Mouse (Mus musculus): ENCODE results near the gene Ypel3.
A peak's percentile ranks its signal among the peaks of the same experiment; 100 is the strongest.

Gene Ypel3

GRCm38 (mm10) chr7:126817595-126817994 is 40.8 kb downstream of the Ypel3 start:
- DNase-seq: no peak

DNA sequence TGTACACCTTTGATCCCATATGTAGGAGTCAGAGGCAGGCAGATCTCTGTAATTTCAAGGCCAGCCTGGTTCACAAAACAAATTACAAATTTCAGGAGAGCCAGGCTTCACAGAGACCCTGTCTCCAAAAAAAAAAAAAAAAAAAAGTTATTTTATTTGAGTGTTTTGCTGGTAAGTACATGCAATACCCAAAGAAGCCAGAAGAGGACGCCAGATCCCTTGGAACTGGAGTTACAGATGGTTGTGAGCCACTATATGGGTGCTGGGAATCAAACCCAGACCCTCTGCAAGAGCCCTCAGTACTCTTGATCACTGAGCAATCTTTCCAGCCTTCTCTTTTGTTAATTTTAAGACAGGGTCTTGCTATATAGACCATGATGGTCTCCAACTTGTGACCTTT is 42.1 kb downstream of the Ypel3 start:
- no peak for DNase-seq

DNA sequence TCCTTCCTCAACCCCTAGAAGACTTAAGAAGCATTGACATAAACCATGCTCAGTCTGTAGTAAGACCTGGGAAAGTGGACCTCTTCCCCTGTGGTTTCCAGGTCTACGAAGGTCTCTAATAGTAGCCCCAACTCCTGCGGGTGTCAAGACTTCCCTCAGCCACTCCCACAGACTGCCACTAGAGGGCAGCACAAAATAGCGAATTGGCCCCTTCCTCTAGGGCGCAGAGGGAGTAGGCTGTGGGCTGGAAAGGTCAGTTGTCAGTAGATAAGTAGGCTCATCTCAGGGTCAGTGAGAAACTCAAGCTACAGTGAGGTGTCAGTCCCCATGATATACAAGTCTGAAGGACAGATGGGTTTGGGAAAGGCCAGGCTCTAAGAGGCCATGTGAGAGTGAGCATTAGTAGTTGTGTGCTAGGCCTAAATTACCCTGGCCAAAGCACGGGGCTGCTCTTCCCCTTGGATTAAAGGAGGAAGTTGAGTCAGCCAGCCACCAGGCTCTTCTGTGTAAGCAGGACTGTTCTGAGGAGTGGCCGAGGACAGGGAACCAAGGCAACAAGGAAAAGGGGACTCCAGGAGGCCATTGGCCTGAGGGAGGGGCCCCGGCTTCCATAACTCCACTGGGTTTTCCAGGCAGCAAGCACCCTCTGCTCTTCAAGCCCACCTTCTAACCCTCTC is 45.2 kb downstream of the Ypel3 start:
- DNase-seq: peak; percentile 79 to 91

DNA sequence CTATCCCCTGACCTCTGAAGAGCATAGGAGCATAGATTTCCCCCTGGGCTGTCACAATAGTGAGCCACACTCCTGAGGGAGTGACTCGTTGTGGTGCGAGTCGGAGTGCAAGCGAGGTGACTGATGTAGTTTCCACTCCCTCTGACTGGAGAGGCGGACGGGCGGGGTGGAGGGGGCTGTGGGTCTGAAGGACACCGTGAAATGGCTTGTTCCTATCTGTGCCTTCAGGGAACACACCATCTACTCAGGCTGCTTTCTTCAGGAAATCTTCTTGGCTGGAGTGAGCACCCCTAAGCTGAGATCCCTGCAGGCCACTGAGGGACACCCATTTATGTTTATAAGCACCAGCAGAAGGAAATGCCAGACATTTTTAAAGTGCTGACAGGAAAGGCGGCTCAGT is 46.0 kb downstream of the Ypel3 start:
- DNase-seq: peak; percentile 16 to 37

- no peak for DNase-seq
Observed at GRCm38 (mm10) chr7:126823202-126823711, 46.5 kb downstream of the Ypel3 start.

DNA sequence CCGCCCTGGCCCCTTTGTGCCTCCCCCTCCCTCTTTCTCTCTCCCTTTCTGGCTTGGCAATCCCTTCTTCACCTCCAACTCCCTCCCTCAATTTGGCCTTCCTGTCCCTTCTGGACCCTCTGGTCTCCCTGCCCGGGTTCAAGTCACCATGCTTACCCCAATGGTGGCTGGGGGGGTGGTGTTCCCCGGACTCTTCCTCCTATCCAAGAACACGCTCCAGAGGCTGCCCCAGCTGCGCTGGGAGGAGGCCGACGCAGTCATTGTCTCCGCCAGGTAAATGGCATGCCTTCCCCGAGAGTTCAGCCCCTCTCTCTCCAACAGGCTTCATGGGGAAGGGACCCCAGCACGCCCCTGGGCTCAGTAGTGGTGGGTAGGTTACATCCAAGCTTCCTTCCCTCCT is 47.2 kb downstream of the Ypel3 start:
- no peak for DNase-seq

DNA sequence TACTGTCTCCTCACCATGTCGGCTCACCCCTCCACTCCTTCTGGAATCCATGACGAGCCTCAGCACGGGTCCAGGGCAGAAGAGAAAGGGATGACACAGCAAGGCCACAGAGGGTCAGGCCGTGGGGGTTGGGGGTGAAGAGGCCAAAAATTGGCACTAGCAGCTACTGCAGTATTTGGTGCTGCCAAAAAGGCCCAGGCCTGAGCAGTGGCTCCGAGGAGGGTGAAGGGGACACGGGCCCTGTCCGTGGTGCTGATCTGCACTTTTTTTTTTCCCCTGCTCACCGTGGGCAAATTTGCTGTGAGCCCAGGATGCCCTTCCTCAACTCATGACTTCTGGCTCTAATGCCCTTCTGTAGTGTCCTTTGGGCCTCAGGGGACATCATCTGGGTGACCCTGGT is 48.6 kb downstream of the Ypel3 start:
- peak in 1 of 2 experiments; percentile 57 for DNase-seq

GRCm38 (mm10) chr7:126825952-126826351 is 49.2 kb downstream of the Ypel3 start:
- no peak for DNase-seq

Data from kidney, postnatal 36 days (tissue).